15 mouse cellular contexts compared by ENCODE assay signal in the genomic region with DNA sequence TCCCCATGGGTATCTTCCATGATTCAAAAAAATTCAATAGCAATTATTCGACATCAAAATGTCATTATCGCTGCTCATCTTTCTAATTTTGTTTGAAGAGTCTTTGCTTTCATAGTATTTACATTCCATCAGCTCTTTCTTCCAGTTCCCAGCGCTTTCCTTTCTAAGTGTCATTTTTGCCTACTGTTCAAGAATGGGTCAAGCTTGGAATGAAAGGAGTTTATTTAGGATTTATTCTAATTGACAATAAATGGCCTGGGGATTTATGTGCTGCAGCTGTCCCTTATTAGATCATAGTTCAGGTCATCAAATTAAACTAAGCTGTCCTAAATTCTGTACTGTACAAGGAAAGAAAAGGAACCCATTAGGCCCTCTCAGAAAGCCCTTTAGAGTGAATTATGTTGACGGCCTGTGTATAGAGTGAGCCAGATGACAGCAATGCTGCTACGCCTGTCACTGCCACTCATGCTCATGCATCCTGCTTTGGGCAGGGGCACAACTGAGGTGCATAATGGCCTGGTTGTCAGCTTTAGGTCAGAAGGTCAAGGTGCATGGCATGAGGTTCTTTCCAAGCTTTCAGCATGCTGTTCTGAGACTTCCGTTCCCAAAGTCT.
DNase-seq lines count a peak whose midpoint lies in the region; ATAC-seq and TF ChIP-seq lines count a peak whose summit lies in the region.
"Had no signal": no experiment of that assay in that cellular context is flagged by ENCODE, and none has a peak within 500 bp of the region (broad histone marks: within the 10 kb centered on the region; RNA-seq: fewer than 3 reads in every experiment).

No protein-coding gene starts in this region.

- H3K9me3 ChIP-seq in lung, embryonic 15.5 days: no peaks in the 10 kb centered on the region
- no peaks in the 10 kb centered on the region for H3K9me3 ChIP-seq in limb, embryonic 11.5 days (ENCODE audit: control insufficient read depth, low read length)
- H3K9me3 ChIP-seq: heart, embryonic 13.5 days; hindbrain, embryonic 15.5 days; liver, embryonic 12.5 days had no signal

- H3K27ac ChIP-seq in lung, embryonic 15.5 days: no peak overlapping the region
- no peak overlapping the region for H3K27ac ChIP-seq in limb, embryonic 11.5 days (replicated peaks; ENCODE audit: low read depth, low read length)
- H3K27ac ChIP-seq: heart, embryonic 13.5 days; hindbrain, embryonic 15.5 days; liver, embryonic 12.5 days had no signal

- H3K9ac ChIP-seq in lung, embryonic 15.5 days: no peak overlapping the region
- no peak overlapping the region for H3K9ac ChIP-seq in limb, embryonic 11.5 days (ENCODE audit: low read length)
- H3K9ac ChIP-seq: heart, embryonic 13.5 days; hindbrain, embryonic 15.5 days; liver, embryonic 12.5 days had no signal

- no peaks in the 10 kb centered on the region for H3K36me3 ChIP-seq in lung, embryonic 15.5 days
- no peaks in the 10 kb centered on the region for H3K36me3 ChIP-seq in limb, embryonic 11.5 days (ENCODE audit: control insufficient read depth, insufficient read depth, low read length)
- H3K36me3 ChIP-seq: heart, embryonic 13.5 days; hindbrain, embryonic 15.5 days; liver, embryonic 12.5 days had no signal

- H3K4me1 ChIP-seq in lung, embryonic 15.5 days: no peaks in the 10 kb centered on the region
- no peaks in the 10 kb centered on the region for H3K4me1 ChIP-seq in limb, embryonic 11.5 days (ENCODE audit: control insufficient read depth, insufficient read depth, low read length)
- H3K4me1 ChIP-seq: heart, embryonic 13.5 days; hindbrain, embryonic 15.5 days; liver, embryonic 12.5 days had no signal

- no peak overlapping the region for H3K4me3 ChIP-seq in lung, embryonic 15.5 days
- no peak overlapping the region for H3K4me3 ChIP-seq in limb, embryonic 11.5 days (ENCODE audit: low read depth, low read length)
- H3K4me3 ChIP-seq: erythroblast, embryonic 14.5 days; heart, embryonic 13.5 days; hindbrain, embryonic 15.5 days; liver, embryonic 12.5 days had no signal

- H3K4me2 ChIP-seq in lung, embryonic 15.5 days: no peak overlapping the region
- H3K4me2 ChIP-seq in limb, embryonic 11.5 days (ENCODE audit: low read depth, severe bottlenecking): no peak overlapping the region
- H3K4me2 ChIP-seq: heart, embryonic 13.5 days; hindbrain, embryonic 15.5 days; liver, embryonic 12.5 days had no signal

- no peaks in the 10 kb centered on the region for H3K27me3 ChIP-seq in lung, embryonic 15.5 days
- H3K27me3 ChIP-seq in limb, embryonic 11.5 days (ENCODE audit: control insufficient read depth, insufficient read depth, low read length): no peaks in the 10 kb centered on the region
- H3K27me3 ChIP-seq: heart, embryonic 13.5 days; hindbrain, embryonic 15.5 days; liver, embryonic 12.5 days had no signal

- no peak for DNase-seq in lung, postnatal 36 days
- peak; percentile 44 for DNase-seq in brain, embryonic 14.5 days (ENCODE audit: low read depth)
- peak; percentile 58 for DNase-seq in embryo, embryonic 10.5 days (ENCODE audit: low spot score)
- peak; percentile 64 for DNase-seq in limb, embryonic 11.5 days (ENCODE audit: low spot score)
- DNase-seq in spleen, postnatal 10 days (ENCODE audit: low spot score in 2 of 2): no peak
- no peak for DNase-seq in ovary, postnatal 14 days (ENCODE audit: low spot score)
- no peak for DNase-seq in layer of hippocampus, postnatal 10 days (ENCODE audit: low spot score in 2 of 2)
- DNase-seq: adrenal gland, adult 8-10 months; cerebellum, postnatal 14 days; gastrocnemius, postnatal 10 days had no signal

- 39% methylated on average over 6 of the region's 6 CpGs for WGBS in lung, embryonic 15.5 days
- 43% methylated on average over 6 of the region's 6 CpGs for WGBS in limb, embryonic 11.5 days

- TF ChIP-seq POLR2A in brain, embryonic 14.5 days (IDR thresholded peaks at IDR 0.05; ENCODE audit: borderline replicate concordance, extremely low read depth, insufficient read depth, insufficient read length, poor library complexity, severe bottlenecking): no peak

- ATAC-seq in lung, embryonic 15.5 days (ENCODE audit: borderline replicate concordance, extremely low read depth, low FRiP score, low TSS enrichment): peak; percentile 49; the same call in 1 of the 2 replicates
- no peak; the same call in 1 of the 2 replicates for ATAC-seq in limb, embryonic 11.5 days (ENCODE audit: insufficient number of reproducible peaks, low FRiP score, low TSS enrichment, low read depth)
- ATAC-seq: liver, embryonic 12.5 days had no signal

- TF ChIP-seq CTCF in brain, embryonic 14.5 days (IDR thresholded peaks at IDR 0.05; ENCODE audit: borderline replicate concordance, extremely low read depth, insufficient read depth, insufficient read length): no peak

Comparison
In these comparisons a context has a peak if more than half of its experiments do, and no peak if none do; other contexts are left out.
1. DNase-seq: peak in brain, embryonic 14.5 days (single experiment), embryo, embryonic 10.5 days (single experiment) and limb, embryonic 11.5 days (single experiment); none in lung, postnatal 36 days (single experiment), spleen, postnatal 10 days (0 of 2), ovary, postnatal 14 days (single experiment) and layer of hippocampus, postnatal 10 days (0 of 2).